Mouse (Mus musculus) 3134 (cell line): ENCODE measurements around the gene Prss41.
"Not testable (repeated sequence)": the region's sequence is repeated elsewhere in the genome, so short reads cannot be mapped to it uniquely, and the experiment has no call there.

ENCODE experiments used
- DNase-seq: peaks from one replicate; pipeline ENCODE4 v3.0.0-alpha.2; 2011; ENCODE audit warnings: low spot score; ENCODE audit not compliant: insufficient read length; ENCODE audit errors: extremely low read depth

Prss41 gene

GRCm38 (mm10) chr17:23843812-23844273 is at the start of gene Prss41, which contains the start of gene Prss32:
Gene Prss41 (minus strand): TSS chr17:23844172.
Gene Prss32 (plus strand): TSS chr17:23843855.
- no peak for DNase-seq

DNA sequence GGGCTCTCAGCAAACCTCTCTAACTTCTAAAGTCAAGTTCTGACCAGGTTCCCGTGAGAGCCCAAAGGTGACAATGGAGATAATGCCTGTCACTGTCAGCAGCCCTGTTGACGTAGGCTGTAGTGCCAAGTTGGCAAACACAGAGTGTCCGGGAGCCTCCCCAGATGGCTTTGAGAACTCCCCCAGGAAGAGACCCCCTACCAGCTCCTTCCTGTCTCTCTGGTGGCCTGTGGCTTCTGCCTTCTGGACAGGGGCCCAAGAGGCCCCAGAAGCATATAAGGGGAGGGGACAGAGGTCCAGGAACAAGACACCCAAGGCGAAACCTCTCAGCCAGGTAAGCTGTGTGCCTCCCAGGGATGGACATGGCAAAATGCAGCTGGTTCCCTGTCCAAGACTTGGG is 36.6 kb upstream of the Prss41 start, which contains the start of the genes Dcpp1 and Dcpp2:
TSS of gene Dcpp1 (plus strand) at position 301 of the 400 bp plus-strand sequence.
TSS of gene Dcpp2 (plus strand) at position 305 of the 400 bp plus-strand sequence.
- DNase-seq = not testable (repeated sequence)

DNA sequence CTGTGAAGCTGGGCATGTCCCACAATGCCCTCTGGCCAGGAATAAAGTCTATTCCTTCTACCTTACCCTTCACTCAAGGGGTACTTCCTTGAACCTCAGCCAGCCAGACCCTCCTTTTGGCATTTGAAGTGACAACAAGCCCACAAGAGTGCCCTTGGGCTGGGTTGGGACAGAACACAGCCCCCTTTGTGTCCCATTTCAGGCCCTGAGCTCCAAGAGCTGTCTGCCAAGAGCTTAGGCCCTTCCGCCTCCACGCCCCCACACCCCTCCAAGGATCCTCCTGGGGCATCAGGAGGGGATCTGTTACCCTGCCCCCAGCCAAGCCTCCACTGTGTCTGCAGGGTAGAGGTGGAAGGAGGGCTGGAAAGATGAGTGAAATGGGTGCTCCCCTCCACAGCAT is 33.2 kb upstream of the Prss41 start:
- DNase-seq = no peak

GRCm38 (mm10) chr17:23876741-23877140 is 32.8 kb upstream of the Prss41 start:
- no peak for DNase-seq

GRCm38 (mm10) chr17:23873884-23874856 is 30.2 kb upstream of the Prss41 start:
- DNase-seq = peak; percentile 44

DNA sequence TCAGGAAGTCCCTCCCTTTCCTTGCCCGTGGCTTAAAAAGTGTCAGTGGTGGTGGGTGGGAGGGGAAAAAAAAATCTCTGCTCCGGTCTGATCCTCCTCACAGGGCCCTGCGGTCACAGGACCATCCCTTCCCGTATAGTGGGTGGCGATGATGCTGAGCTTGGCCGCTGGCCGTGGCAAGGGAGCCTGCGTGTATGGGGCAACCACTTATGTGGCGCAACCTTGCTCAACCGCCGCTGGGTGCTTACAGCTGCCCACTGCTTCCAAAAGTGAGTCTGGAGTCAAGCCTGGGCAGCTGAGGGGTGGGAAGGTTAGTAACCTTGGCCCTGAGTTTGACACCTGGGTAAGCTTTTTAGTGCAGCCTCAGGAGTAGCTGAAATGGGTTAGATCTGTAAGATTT is 24.5 kb upstream of the Prss41 start:
- no peak for DNase-seq

GRCm38 (mm10) chr17:23867756-23868155 is 23.8 kb upstream of the Prss41 start, which contains the start of gene Prss21:
Gene Prss21 (plus strand): TSS chr17:23868056.
- DNase-seq = no peak

GRCm38 (mm10) chr17:23862926-23863325 is 19.0 kb upstream of the Prss41 start:
- no peak for DNase-seq

GRCm38 (mm10) chr17:23857913-23858312 is 13.9 kb upstream of the Prss41 start:
- DNase-seq = no peak

GRCm38 (mm10) chr17:23857193-23857592 is 13.2 kb upstream of the Prss41 start:
- DNase-seq = peak; percentile 59

DNA sequence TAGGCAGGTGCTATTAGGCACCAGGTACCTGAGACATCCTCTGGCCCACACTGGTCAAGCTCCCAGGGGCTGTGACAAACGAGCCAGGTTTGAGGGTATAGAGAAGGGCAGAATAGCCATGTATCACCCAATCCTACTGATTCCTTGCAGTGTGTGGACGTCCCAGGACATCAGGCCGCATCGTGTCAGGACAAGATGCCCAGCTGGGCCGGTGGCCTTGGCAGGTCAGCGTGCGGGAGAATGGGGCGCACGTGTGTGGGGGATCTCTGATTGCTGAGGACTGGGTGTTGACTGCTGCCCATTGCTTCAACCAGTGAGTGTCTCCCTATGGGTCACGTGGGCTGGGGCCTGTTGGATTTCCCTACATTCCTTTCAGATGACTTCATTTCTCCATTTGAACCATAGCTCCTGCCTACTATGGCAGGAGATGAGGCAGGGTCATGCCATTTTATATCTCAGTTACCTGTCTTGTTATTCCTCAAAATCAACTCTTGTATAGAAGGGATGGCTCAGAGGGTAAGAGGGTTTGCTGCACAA is 10.3 kb upstream of the Prss41 start:
- DNase-seq = peak; percentile 58

- peak; percentile 50 for DNase-seq
Observed at GRCm38 (mm10) chr17:23853292-23853691, 9.3 kb upstream of the Prss41 start.

DNA sequence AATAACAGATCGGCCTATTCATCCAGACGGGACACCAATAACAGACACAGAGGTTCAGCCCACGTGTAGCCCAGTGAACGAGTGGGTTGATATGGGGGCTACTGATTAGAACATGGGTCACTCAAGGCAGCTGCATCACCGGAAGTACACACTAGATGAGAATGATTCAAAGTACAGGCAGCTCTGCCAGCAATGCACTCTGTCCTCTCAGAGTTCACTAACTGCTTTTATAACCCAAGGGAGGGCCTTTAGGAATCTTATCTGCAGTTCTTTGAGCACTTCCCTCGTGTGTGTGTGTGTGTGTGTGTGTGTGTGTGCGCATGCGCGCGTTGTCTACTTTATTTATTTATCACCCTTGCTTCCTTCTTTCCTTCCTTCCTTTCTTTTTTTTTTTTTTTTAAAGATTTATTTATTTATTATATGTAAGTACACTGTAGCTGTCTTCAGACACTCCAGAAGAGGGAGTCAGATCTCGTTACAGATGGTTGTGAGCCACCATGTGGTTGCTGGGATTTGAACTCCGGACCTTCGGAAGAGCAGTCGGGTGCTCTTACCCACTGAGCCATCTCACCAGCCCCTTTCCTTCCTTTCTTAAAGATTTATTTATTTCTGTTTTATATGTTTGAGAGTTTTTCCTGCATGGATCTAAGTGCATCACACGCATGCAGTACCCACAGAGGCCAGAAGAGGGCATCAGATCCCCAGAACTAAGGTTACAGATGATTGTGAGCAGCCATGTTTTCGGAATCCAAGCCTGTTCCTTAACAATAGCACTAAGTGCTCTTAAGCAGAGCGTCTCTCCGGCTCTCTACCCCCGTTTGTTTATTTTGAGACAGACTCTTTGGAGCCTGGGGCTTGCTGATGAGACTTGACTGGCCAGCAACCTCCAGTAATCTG is 7.1 kb upstream of the Prss41 start:
- DNase-seq = peak; percentile 55

GRCm38 (mm10) chr17:23850028-23850427 is 6.1 kb upstream of the Prss41 start:
- no peak for DNase-seq

GRCm38 (mm10) chr17:23843141-23843811 is 696 bp downstream of the Prss41 start:
- no peak for DNase-seq

DNA sequence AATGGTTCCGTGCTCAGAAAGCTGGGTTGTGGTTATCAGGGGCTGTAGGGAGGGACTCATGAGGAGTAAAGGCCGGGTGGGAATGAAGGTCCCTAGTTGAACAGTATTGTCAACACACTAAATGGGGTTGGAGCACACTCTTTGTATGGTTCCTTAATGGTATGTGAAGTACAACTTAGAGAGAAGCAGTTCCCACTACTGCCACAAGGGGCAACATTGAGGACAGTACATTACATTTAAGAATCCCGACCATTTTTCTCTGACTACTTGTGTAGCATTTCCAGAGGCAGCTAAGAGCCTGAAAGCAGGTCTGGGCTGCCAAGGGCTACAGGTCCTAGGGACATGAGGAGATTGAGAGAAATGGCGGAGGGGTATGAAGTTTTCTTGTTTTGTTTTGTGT is 2.8 kb downstream of the Prss41 start:
- no peak for DNase-seq

DNA sequence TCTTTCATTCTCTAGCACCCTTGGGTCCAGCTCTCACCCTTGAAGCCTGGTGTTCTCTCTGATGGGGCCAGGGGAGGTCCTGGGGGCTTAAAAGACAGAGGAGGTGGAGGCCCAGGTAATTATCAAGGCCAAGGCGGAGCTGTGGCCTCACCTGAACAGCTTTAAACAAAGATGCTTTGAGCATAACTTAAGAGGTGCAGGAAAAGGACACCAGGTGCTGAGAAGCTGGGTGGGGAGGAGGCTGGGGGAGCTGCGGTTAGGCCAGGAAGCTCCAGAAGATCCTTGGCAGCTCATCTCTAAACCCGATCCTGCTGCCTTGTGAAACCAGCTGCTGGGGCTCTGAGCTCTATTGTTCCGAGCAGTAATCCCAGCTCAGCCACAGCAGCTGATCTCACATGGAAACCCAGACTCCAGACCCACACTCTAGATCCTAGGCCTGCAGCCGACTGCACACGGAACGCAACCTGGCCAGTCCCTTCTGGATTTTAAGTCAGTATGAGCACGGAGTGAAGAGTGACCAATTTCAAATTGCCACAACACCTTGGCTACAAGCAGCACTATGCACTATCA is 7.9 kb downstream of the Prss41 start, which contains the start of gene Prss33:
TSS of gene Prss33 (minus strand) at position 51 of the 570 bp plus-strand sequence.
- no peak for DNase-seq

- DNase-seq = no peak
Observed at GRCm38 (mm10) chr17:23831201-23831600, 12.8 kb downstream of the Prss41 start.

DNA sequence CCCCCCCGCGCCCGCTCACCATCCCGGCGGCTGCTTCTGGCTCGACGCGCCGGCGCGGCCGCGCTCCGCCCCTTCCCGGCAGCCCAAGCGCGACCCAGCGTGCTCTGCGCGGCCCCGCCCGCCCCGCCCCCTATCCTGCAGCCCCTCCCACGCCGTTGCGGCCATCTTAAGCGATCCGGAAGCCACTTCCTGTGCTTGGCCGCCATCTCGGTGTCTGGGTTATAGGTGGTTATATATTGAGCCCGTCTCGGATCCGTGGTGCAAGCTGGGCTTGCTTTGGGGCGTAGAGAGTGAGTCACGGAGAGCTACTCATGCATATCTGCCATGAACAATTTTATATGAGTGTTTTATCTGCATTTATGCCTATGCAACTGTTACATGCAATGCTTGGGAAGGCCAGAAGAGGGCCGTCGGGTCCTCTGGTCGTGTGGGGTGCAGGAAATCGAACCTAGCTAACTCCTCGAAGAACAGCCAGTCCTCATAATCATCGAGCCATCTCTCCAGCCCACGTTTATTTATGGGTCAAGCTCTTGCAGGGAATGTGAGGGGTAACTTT is 14.8 kb downstream of the Prss41 start, which contains the start of gene Elob:
TSS of gene Elob (minus strand) at position 73 of the 556 bp plus-strand sequence.
- peak; percentile 82 for DNase-seq
